Mouse (Mus musculus): ENCODE measurements around the gene Msh5.

DNA sequence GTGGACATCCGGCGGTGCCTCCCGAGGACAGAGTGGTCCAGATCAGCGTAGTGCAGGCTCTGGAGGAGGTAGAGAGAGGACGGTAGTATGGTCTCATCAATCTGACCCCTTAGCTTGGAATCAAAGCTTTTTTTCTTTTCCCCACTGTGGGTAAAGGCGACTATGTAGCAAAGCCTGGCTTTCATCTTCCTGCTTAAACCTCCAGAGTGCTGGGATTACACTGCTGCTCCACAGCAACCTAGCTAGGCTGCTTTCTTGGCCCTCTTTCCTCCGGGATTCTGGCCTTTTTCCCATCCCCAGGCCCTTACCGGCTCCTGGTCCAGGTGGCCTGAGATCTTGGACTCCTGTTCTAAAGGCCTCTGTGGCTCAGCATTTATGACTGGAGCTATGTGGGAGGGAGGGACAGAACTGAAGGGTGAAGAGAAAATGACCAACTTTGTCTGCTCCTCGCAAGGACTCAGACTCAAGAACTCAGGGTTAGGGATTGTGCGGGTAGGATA, 17.9 kb upstream of the Msh5 start:
- no peak for TF ChIP-seq CTCF (IDR thresholded peaks at IDR 0.05; ENCODE audit: low read depth, low read length)
- no peak for TF ChIP-seq POLR2A (IDR thresholded peaks at IDR 0.05; ENCODE audit: borderline replicate concordance, low read depth, low read length)

Measured in bone marrow macrophage, adult 2 months (primary cell).